Mouse (Mus musculus): ENCODE measurements around the gene Cdk11b.
A peak's percentile ranks its signal among the peaks of the same experiment; 100 is the strongest.

DNA sequence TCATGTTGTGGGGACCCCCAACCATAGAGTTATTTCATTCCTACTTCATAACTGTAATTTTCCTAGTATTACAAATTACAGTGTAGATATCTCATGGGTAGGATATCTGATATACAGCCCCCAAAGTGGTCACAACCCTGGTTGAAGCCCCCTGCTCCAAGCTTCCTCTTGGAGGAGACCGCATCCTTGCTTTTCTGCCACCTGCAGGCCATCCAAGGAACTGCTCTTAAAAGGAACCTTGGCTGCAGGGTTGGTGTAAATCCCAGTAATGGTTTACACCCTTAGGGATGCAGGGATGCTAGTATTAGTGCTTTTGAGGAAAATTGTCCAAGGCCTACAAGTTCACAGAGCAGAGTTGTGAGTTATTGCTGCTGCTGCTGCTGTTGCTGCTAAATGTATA is 44.2 kb upstream of the Cdk11b start:
- TF ChIP-seq CTCF (IDR thresholded peaks at IDR 0.05; ENCODE audit: control insufficient read depth, insufficient read depth, low read length) (peak; percentile 52; the same call in 1 of the 2 replicates), POLR2A (IDR thresholded peaks at IDR 0.05; ENCODE audit: borderline replicate concordance, control insufficient read depth, low read depth, low read length) (no peak)
